In genomic region chr17:80727341-80727951, GRCm38 (mm10) we compare ENCODE assay signal across 8 mouse cellular contexts. TPM values are rescaled to one million over a fixed set of nuclear protein-coding genes. Genes with fewer than 3 reads are reported as not detected.
A peak's percentile ranks its signal among the peaks of the same experiment; 100 is the strongest.
DNase-seq lines count a peak whose midpoint lies in the region; ATAC-seq and TF ChIP-seq lines count a peak whose summit lies in the region.

No protein-coding gene starts in this region.

- peaks cover 7% of the 10 kb centered on the region for H3K79me2 ChIP-seq in MEL (ENCODE audit: control insufficient read depth, insufficient read depth, low read length, poor library complexity)

- TF ChIP-seq CTCF in MEL (IDR thresholded peaks at IDR 0.05 in 2 of 3, conservative IDR thresholded peaks at IDR 0.05 in 1 of 3; ENCODE audit: control insufficient read depth in 1 of 3, insufficient read depth in 1 of 3, low read depth in 2 of 3, low read length in 3 of 3, poor library complexity in 1 of 3, severe bottlenecking in 1 of 3), result no peak

- no peak for TF ChIP-seq POLR2A in MEL (IDR thresholded peaks at IDR 0.05; ENCODE audit: control insufficient read depth in 1 of 2, insufficient read depth in 1 of 2, low read depth in 1 of 2, low read length in 2 of 2, poor library complexity in 1 of 2)

- peaks cover 7 to 20% of the 10 kb centered on the region in 2 experiments for H3K4me1 ChIP-seq in MEL (ENCODE audit: control insufficient read depth in 1 of 2, insufficient read depth in 2 of 2, low read length in 2 of 2)
- peaks cover 43% of the 10 kb centered on the region for H3K4me1 ChIP-seq in forebrain, embryonic 15.5 days
- H3K4me1 ChIP-seq in hindbrain, embryonic 10.5 days (replicated peaks), result peaks cover 31% of the 10 kb centered on the region

- H3K27me3 ChIP-seq in MEL (ENCODE audit: control insufficient read depth in 1 of 2, insufficient read depth in 2 of 2, low read length in 2 of 2), result no peaks in the 10 kb centered on the region
- H3K27me3 ChIP-seq in forebrain, embryonic 15.5 days, result no peaks in the 10 kb centered on the region
- H3K27me3 ChIP-seq in hindbrain, embryonic 10.5 days (ENCODE audit: insufficient read depth, poor library complexity, severe bottlenecking), result no peaks in the 10 kb centered on the region

- no peaks in the 10 kb centered on the region for H3K9me3 ChIP-seq in MEL (replicated peaks; ENCODE audit: insufficient read depth, low read length)
- no peaks in the 10 kb centered on the region for H3K9me3 ChIP-seq in forebrain, embryonic 15.5 days
- H3K9me3 ChIP-seq in hindbrain, embryonic 10.5 days, result no peaks in the 10 kb centered on the region

- H3K9ac ChIP-seq in MEL (ENCODE audit: control insufficient read depth, low read depth, low read length, poor library complexity, severe bottlenecking), result peak overlapping the region; percentile 84
- peak overlapping the region; percentile 99 for H3K9ac ChIP-seq in forebrain, embryonic 15.5 days (replicated peaks)

- H3K36me3 ChIP-seq in MEL (ENCODE audit: control insufficient read depth in 1 of 2, insufficient read depth in 2 of 2, low read length in 2 of 2), result peaks cover 0 to 17% of the 10 kb centered on the region in 2 experiments; a peak in 2 of 4 replicates
- no peaks in the 10 kb centered on the region for H3K36me3 ChIP-seq in forebrain, embryonic 15.5 days
- peaks cover 10% of the 10 kb centered on the region; the same call in 1 of the 2 replicates for H3K36me3 ChIP-seq in hindbrain, embryonic 10.5 days

- TF ChIP-seq EP300 in MEL (IDR thresholded peaks at IDR 0.05; ENCODE audit: low read depth in 1 of 2, low read length in 2 of 2), result no peak

- peak; percentile 59 for DNase-seq in MEL (ENCODE audit: low read depth, low spot score)
- peak; percentile 71 for DNase-seq in hindbrain, embryonic 10.5 days (ENCODE audit: low spot score)
- DNase-seq in layer of hippocampus, postnatal 36 days, result peak; percentile 34 to 53
- peak; percentile 64 for DNase-seq in lung, postnatal 36 days
- DNase-seq in retina, embryonic 14.5 days (ENCODE audit: low spot score), result peak; percentile 66
- DNase-seq in urinary bladder, adult 2 months (ENCODE audit: low spot score), result peak; percentile 61

- TF ChIP-seq RAD21 in MEL (IDR thresholded peaks at IDR 0.05; ENCODE audit: low read depth, low read length), result no peak

- peak overlapping the region; percentile 74 for H3K4me2 ChIP-seq in forebrain, embryonic 15.5 days (replicated peaks)

- WGBS in forebrain, embryonic 15.5 days, result under 1% methylated on average over 53 of the region's 54 CpGs
- WGBS in hindbrain, embryonic 10.5 days, result under 1% methylated on average over 54 of the region's 54 CpGs

- ATAC-seq in cerebellum, adult (ENCODE audit: insufficient number of reproducible peaks, low FRiP score, low TSS enrichment), result peak; percentile 50
- ATAC-seq in forebrain, embryonic 15.5 days (replicated peaks), result peak; percentile 76

- peak overlapping the region; percentile 47 for H3K27ac ChIP-seq in MEL (ENCODE audit: control insufficient read depth, low read depth, low read length)
- peak overlapping the region; percentile 91 for H3K27ac ChIP-seq in forebrain, embryonic 15.5 days (replicated peaks)
- peak overlapping the region; percentile 98 for H3K27ac ChIP-seq in hindbrain, embryonic 10.5 days

- H3K4me3 ChIP-seq in MEL (ENCODE audit: control insufficient read depth in 1 of 2, insufficient read depth in 1 of 2, low read depth in 2 of 2, low read length in 2 of 2), result peak overlapping the region; percentile 70 to 98
- H3K4me3 ChIP-seq in forebrain, embryonic 15.5 days, result peak overlapping the region; percentile 88
- H3K4me3 ChIP-seq in hindbrain, embryonic 10.5 days, result peak overlapping the region; percentile 73

TF ChIP-seq in MEL, 35 proteins besides CTCF, POLR2A, EP300 and RAD21:
- TF ChIP-seq ZNF384 (IDR thresholded peaks at IDR 0.05; ENCODE audit: low read depth, low read length) (no peak), UBTF (IDR thresholded peaks at IDR 0.05; ENCODE audit: borderline replicate concordance, insufficient read depth, low read depth, low read length) (peak; percentile 51; the same call in 1 of the 2 replicates)

RNA-seq across cellular contexts. Expression of gene Map4k3, which starts 0.8 kb away (rescaled TPM):
- total RNA-seq in MEL (2012; rRNA removed), result 3.1 and 3.2 TPM in 2 replicates
- polyA plus RNA-seq in MEL (2012; ENCODE audit: insufficient read depth in 1 of 2, insufficient read length in 2 of 2, low read depth in 1 of 2, low replicate concordance in 2 of 2, missing spikeins in 1 of 2), result 1 to 10 TPM in 1 of 2 experiments, not detected in 1; 4.1 TPM
- 31.7 and 33.5 TPM in 2 replicates for polyA plus RNA-seq in forebrain, embryonic 15.5 days (2015; fragmentation: Nextera tagmentation; extraction: Ambion mirVana)
- polyA plus RNA-seq in hindbrain, embryonic 10.5 days (2016; fragmentation: Nextera tagmentation; extraction: Ambion mirVana), result 16.0 and 18.1 TPM in 2 replicates
- total RNA-seq in layer of hippocampus, postnatal 36 days (2021), result 10 to 100 TPM; 89.8 to 92.7 TPM
- 47.9 and 53.9 TPM in 2 replicates for polyA plus RNA-seq in urinary bladder, adult 2 months (2012; rRNA removed)

Comparison
In these comparisons a context has a peak if more than half of its experiments do, and no peak if none do; other contexts are left out.
1. Peak in every context shown above with its lines: DNase-seq, ATAC-seq, H3K4me3 ChIP-seq and H3K27ac ChIP-seq.
2. H3K27ac ChIP-seq: peak in every context shown above with its lines; median percentile 98 in hindbrain, embryonic 10.5 days; 91 in forebrain, embryonic 15.5 days; 47 in MEL.